Mouse (Mus musculus): ENCODE data around the gene Gpam.

Gpam gene

GRCm38 (mm10) chr19:55122351-55122980 is 4.6 kb downstream of the Gpam start:
- no peak for TF ChIP-seq NANOG (IDR thresholded peaks at IDR 0.05; ENCODE audit: borderline replicate concordance, low read length)

GRCm38 (mm10) chr19:55121836-55122235 is 5.2 kb downstream of the Gpam start:
- H3K4me3 ChIP-seq (replicated peaks; ENCODE audit: low read length) = no peak overlapping the region
- TF ChIP-seq NANOG (IDR thresholded peaks at IDR 0.05; ENCODE audit: borderline replicate concordance, low read length) (no peak), POU5F1 (IDR thresholded peaks at IDR 0.05; ENCODE audit: borderline replicate concordance, low read length) (no peak), CTCF (conservative IDR thresholded peaks at IDR 0.05; ENCODE audit: low read length) (no peak)

More at GRCm38 (mm10) chr19:55122351-55122980, 4.6 kb downstream of the Gpam start:
- no peaks in the 10 kb centered on the region for H3K36me3 ChIP-seq (ENCODE audit: insufficient read depth, low read length)
- no peak overlapping the region for H3K4me3 ChIP-seq (replicated peaks; ENCODE audit: low read length)
- H3K4me1 ChIP-seq (replicated peaks; ENCODE audit: low read depth, low read length) = peaks cover 42% of the 10 kb centered on the region
- H3K27me3 ChIP-seq (ENCODE audit: insufficient read depth, low read length) = peaks cover 2% of the 10 kb centered on the region; the same call in 1 of the 2 replicates
- no peaks in the 10 kb centered on the region for H3K9me3 ChIP-seq (ENCODE audit: low read length)

GRCm38 (mm10) chr19:55120518-55121244 is 6.4 kb downstream of the Gpam start:
- H3K9me3 ChIP-seq (ENCODE audit: low read length) = no peaks in the 10 kb centered on the region
- H3K4me1 ChIP-seq (replicated peaks; ENCODE audit: low read depth, low read length) = peaks cover 42% of the 10 kb centered on the region
- H3K36me3 ChIP-seq (ENCODE audit: insufficient read depth, low read length) = no peaks in the 10 kb centered on the region
- no peak overlapping the region for H3K4me3 ChIP-seq (replicated peaks; ENCODE audit: low read length)
- H3K27me3 ChIP-seq (ENCODE audit: insufficient read depth, low read length) = no peaks in the 10 kb centered on the region; the same call in 1 of the 2 replicates
- TF ChIP-seq NANOG (IDR thresholded peaks at IDR 0.05; ENCODE audit: borderline replicate concordance, low read length) = no peak
- no peak for TF ChIP-seq POU5F1 (IDR thresholded peaks at IDR 0.05; ENCODE audit: borderline replicate concordance, low read length)
- TF ChIP-seq CTCF (conservative IDR thresholded peaks at IDR 0.05; ENCODE audit: low read length) = no peak

More at GRCm38 (mm10) chr19:55121836-55122235, 5.2 kb downstream of the Gpam start:
- Histone ChIP-seq H3K36me3 (ENCODE audit: insufficient read depth, low read length) (no peaks in the 10 kb centered on the region), H3K4me1 (replicated peaks; ENCODE audit: low read depth, low read length) (peaks cover 42% of the 10 kb centered on the region), H3K27me3 (ENCODE audit: insufficient read depth, low read length) (peaks cover 2% of the 10 kb centered on the region; the same call in 1 of the 2 replicates), H3K9me3 (ENCODE audit: low read length) (no peaks in the 10 kb centered on the region)

GRCm38 (mm10) chr19:55119541-55119940 is 7.5 kb downstream of the Gpam start:
- Histone ChIP-seq H3K9me3 (ENCODE audit: low read length) (no peaks in the 10 kb centered on the region), H3K27me3 (ENCODE audit: insufficient read depth, low read length) (no peaks in the 10 kb centered on the region), H3K4me3 (replicated peaks; ENCODE audit: low read length) (no peak overlapping the region), H3K36me3 (ENCODE audit: insufficient read depth, low read length) (no peaks in the 10 kb centered on the region), H3K4me1 (replicated peaks; ENCODE audit: low read depth, low read length) (peaks cover 42% of the 10 kb centered on the region)
- TF ChIP-seq POU5F1 (IDR thresholded peaks at IDR 0.05; ENCODE audit: borderline replicate concordance, low read length) = no peak
- no peak for TF ChIP-seq CTCF (conservative IDR thresholded peaks at IDR 0.05; ENCODE audit: low read length)

- Histone ChIP-seq H3K4me3 (replicated peaks; ENCODE audit: low read length) (no peak overlapping the region), H3K9me3 (ENCODE audit: low read length) (no peaks in the 10 kb centered on the region), H3K36me3 (ENCODE audit: insufficient read depth, low read length) (no peaks in the 10 kb centered on the region), H3K27me3 (ENCODE audit: insufficient read depth, low read length) (no peaks in the 10 kb centered on the region), H3K4me1 (replicated peaks; ENCODE audit: low read depth, low read length) (peaks cover 29% of the 10 kb centered on the region)
- TF ChIP-seq POU5F1 (IDR thresholded peaks at IDR 0.05; ENCODE audit: borderline replicate concordance, low read length) (no peak), NANOG (IDR thresholded peaks at IDR 0.05; ENCODE audit: borderline replicate concordance, low read length) (no peak), CTCF (conservative IDR thresholded peaks at IDR 0.05; ENCODE audit: low read length) (no peak)
Measured at GRCm38 (mm10) chr19:55117991-55118390, 9.0 kb downstream of the Gpam start.

- Histone ChIP-seq H3K27me3 (ENCODE audit: insufficient read depth, low read length) (no peaks in the 10 kb centered on the region), H3K4me3 (replicated peaks; ENCODE audit: low read length) (no peak overlapping the region), H3K4me1 (replicated peaks; ENCODE audit: low read depth, low read length) (peaks cover 22% of the 10 kb centered on the region), H3K36me3 (ENCODE audit: insufficient read depth, low read length) (no peaks in the 10 kb centered on the region), H3K9me3 (ENCODE audit: low read length) (no peaks in the 10 kb centered on the region)
- TF ChIP-seq POU5F1 (IDR thresholded peaks at IDR 0.05; ENCODE audit: borderline replicate concordance, low read length) (no peak), CTCF (conservative IDR thresholded peaks at IDR 0.05; ENCODE audit: low read length) (no peak), NANOG (IDR thresholded peaks at IDR 0.05; ENCODE audit: borderline replicate concordance, low read length) (no peak)
Measured at GRCm38 (mm10) chr19:55117059-55117815, 9.8 kb downstream of the Gpam start.

GRCm38 (mm10) chr19:55115532-55115931 is 11.5 kb downstream of the Gpam start:
- Histone ChIP-seq H3K4me1 (replicated peaks; ENCODE audit: low read depth, low read length) (peaks cover 5% of the 10 kb centered on the region; the same call in 1 of the 2 replicates), H3K27me3 (ENCODE audit: insufficient read depth, low read length) (no peaks in the 10 kb centered on the region), H3K36me3 (ENCODE audit: insufficient read depth, low read length) (no peaks in the 10 kb centered on the region), H3K4me3 (replicated peaks; ENCODE audit: low read length) (no peak overlapping the region), H3K9me3 (ENCODE audit: low read length) (no peaks in the 10 kb centered on the region)
- TF ChIP-seq NANOG (IDR thresholded peaks at IDR 0.05; ENCODE audit: borderline replicate concordance, low read length) (no peak), POU5F1 (IDR thresholded peaks at IDR 0.05; ENCODE audit: borderline replicate concordance, low read length) (no peak), CTCF (conservative IDR thresholded peaks at IDR 0.05; ENCODE audit: low read length) (no peak)

- Histone ChIP-seq H3K4me3 (replicated peaks; ENCODE audit: low read length) (no peak overlapping the region), H3K27me3 (ENCODE audit: insufficient read depth, low read length) (no peaks in the 10 kb centered on the region), H3K9me3 (ENCODE audit: low read length) (no peaks in the 10 kb centered on the region), H3K36me3 (ENCODE audit: insufficient read depth, low read length) (no peaks in the 10 kb centered on the region), H3K4me1 (replicated peaks; ENCODE audit: low read depth, low read length) (no peaks in the 10 kb centered on the region)
- TF ChIP-seq POU5F1 (IDR thresholded peaks at IDR 0.05; ENCODE audit: borderline replicate concordance, low read length) (no peak), CTCF (conservative IDR thresholded peaks at IDR 0.05; ENCODE audit: low read length) (no peak), NANOG (IDR thresholded peaks at IDR 0.05; ENCODE audit: borderline replicate concordance, low read length) (no peak)
Measured at GRCm38 (mm10) chr19:55114825-55115395, 12.1 kb downstream of the Gpam start.

Measured in E14TG2a.4 (cell line).